Mouse (Mus musculus) heart, embryonic 12.5 days (tissue): Measurements from ENCODE around the gene Gm45208. TPM values are rescaled to one million over a fixed set of nuclear protein-coding genes. Genes with fewer than 3 reads are reported as not detected.

Source experiments
- ATAC-seq: fragments of 200-750 bp; cut with Nextera tagmentation; 2 replicates; pipeline ENCODE4 v1.8.0; 2017; ENCODE audit warnings: moderate TSS enrichment, moderate library complexity; ENCODE audit not compliant: insufficient number of reproducible peaks, low FRiP score
- H3K27ac ChIP-seq: fragments of 300-500 bp; sonication (generic); 2 replicates; pipeline ENCODE4 v1.5.1; 2016; ENCODE audit warnings: mild to moderate bottlenecking, moderate library complexity; ENCODE audit not compliant: poor library complexity, severe bottlenecking
- H3K27me3 ChIP-seq: fragments of 300-500 bp; sonication (generic); replicated peaks from 2 replicates; pipeline ENCODE4 v1.6.1; 2016; ENCODE audit warnings: mild to moderate bottlenecking, moderate library complexity
- H3K36me3 ChIP-seq: fragments of 300-500 bp; sonication (generic); 2 replicates; pipeline ENCODE4 v1.6.1; 2016; ENCODE audit warnings: mild to moderate bottlenecking, moderate library complexity
- H3K4me1 ChIP-seq: fragments of 300-500 bp; sonication (generic); replicated peaks from 2 replicates; pipeline ENCODE4 v1.6.1; 2016; ENCODE audit warnings: mild to moderate bottlenecking
- H3K4me2 ChIP-seq: fragments of 300-500 bp; sonication (generic); 2 replicates; pipeline ENCODE4 v1.6.1; 2016; ENCODE audit warnings: mild to moderate bottlenecking, moderate library complexity
- H3K4me3 ChIP-seq: fragments of 300-500 bp; sonication (generic); 2 replicates; pipeline ENCODE4 v1.5.1; 2016; ENCODE audit warnings: mild to moderate bottlenecking
- H3K9ac ChIP-seq: fragments of 300-500 bp; sonication (generic); 2 replicates; pipeline ENCODE4 v1.6.1; 2016; ENCODE audit warnings: mild to moderate bottlenecking, moderate library complexity
- H3K9me3 ChIP-seq: fragments of 300-500 bp; sonication (generic); replicated peaks from 2 replicates; pipeline ENCODE4 v1.6.1; 2016; ENCODE audit warnings: mild to moderate bottlenecking, moderate library complexity
- WGBS: fragments of 180-500 bp; shearing (Covaris S2); methylation state at CpG from one replicate; pipeline ENCODE4 v1.1.7; 2016; 5-methylcytosine and 5-hydroxymethylcytosine counted together
- polyA plus RNA-seq: library from polyadenylated mRNA; unstranded; fragments of >200 nt; fragmentation: Nextera tagmentation; extraction: Ambion mirVana; gene quantifications from 2 replicates; pipeline ENCODE4 v1.2.1, GENCODE M21; 2016

The Gm45208 gene
- polyA plus RNA-seq, 1 experiment from 2014 or later = not detected

DNA sequence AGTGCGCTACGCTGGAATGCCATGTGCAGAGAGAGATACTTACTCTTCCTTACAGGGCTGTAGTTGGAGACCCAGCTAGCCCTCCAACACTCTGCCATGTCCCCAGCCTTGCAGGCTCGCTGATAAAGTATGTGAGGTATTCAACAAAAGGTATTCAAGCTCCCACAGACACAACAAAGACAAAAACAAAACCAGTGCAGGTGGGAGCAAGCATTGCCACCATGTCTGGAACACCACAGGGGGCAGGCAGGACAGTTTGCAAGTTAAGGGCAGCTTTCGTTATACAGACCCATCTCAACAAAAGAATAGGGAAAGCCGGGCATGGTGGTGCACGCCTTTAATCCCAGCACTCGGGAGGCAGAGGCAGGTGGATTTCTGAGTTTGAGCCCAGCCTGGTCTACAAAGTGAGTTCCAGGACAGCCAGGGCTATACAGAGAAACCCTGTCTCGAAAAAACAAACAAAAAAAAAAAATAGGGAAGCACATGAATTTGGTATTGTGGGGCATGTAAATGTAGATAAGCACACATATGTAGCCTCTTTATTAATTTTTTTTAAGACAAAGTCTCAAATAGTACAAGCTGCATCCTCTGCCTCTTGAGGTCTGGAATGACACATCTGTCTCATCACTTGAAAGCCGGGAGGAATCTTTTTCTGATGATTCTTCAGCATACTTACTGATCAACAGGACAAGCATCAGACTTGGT is 53.6 kb downstream of the Gm45208 start:
- H3K36me3 ChIP-seq = peaks cover 37% of the 10 kb centered on the region
- no peak overlapping the region for H3K4me2 ChIP-seq
- H3K27me3 ChIP-seq = no peaks in the 10 kb centered on the region
- WGBS = 67% methylated on average over 9 of the region's 9 CpGs
- H3K9me3 ChIP-seq = no peaks in the 10 kb centered on the region; the same call in 1 of the 2 replicates
- H3K27ac ChIP-seq = no peak overlapping the region
- no peak overlapping the region for H3K4me3 ChIP-seq
- H3K9ac ChIP-seq = no peak overlapping the region
- ATAC-seq = no peak
- no peaks in the 10 kb centered on the region for H3K4me1 ChIP-seq

DNA sequence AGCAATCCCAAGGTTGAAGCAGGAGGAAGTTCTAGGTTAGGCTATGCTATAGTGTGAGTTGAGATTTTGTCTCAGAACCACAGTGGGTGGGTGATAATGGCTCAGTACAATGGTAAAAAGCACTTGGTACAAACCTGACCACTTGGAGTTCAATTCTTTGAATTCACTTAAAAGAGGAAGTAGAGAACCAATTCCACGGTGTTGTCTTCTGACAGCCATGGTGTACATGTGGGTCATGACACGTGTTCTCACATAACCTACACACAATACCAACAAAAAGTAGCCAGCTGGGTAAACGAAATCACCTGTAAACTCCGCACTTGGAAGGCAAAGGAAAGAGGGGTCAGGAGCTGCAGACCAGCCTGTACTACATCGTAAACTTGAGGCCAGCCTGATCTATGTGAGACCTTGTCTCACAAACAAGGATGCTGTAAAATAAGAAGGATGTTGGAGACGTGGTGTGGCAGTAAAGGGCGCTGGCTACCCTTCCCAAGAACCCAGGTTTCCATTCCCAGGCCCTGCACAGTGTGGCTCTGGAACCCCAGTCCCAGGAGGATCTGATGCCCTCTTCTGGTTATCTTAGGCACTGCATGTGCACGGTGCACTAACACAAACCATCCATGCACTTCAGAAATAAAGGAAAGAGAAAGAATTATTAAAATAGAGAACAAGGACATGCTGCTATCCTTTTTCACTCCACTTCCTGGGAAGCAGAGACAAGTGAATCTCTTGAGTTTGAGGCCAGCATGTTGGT is 54.5 kb downstream of the Gm45208 start:
- Histone ChIP-seq H3K9ac (no peak overlapping the region), H3K4me3 (no peak overlapping the region), H3K27ac (no peak overlapping the region), H3K27me3 (no peaks in the 10 kb centered on the region), H3K4me2 (no peak overlapping the region), H3K9me3 (no peaks in the 10 kb centered on the region; the same call in 1 of the 2 replicates), H3K36me3 (peaks cover 29% of the 10 kb centered on the region), H3K4me1 (no peaks in the 10 kb centered on the region)
- WGBS = 49% methylated on average over 8 of the region's 8 CpGs
- peak; percentile 58; the same call in 1 of the 2 replicates for ATAC-seq

DNA sequence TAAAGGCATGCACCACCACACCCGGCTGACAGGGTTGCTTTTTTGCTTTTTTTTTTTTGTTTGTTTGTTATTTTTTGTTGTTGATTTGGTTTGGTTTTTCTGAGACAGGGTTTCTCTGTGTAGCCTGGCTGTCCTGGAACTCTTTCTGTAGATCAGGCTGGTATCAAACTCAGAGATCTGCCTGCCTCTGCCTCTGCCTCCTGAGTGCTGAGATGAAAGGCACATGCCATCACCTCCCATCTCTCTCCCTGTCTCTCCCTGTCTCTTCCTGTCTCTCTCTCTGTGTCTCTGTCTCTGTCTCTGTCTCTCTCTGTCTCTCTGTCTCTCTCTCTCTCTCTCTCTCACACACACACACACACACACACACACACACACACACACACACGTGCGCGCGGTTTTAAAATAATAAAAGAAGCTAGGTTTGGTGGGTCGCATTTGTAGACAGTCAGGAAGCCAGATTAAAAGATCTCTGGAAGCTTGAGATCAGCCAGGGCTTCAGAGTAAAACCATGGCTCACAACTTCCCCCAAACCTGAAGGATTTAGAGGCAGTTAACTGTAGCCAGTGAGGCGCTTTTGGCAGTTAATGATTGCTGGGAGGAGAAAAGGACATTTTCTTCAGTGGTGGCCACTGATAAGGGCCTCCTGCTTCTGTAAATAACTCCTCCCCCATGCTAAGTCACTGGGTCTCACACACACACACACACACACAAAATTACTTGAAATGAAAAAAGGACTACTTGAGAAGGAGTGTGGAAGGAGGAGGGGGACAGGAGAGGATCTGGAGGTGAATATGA is 56.6 kb downstream of the Gm45208 start:
- Histone ChIP-seq H3K4me2 (no peak overlapping the region), H3K4me1 (no peaks in the 10 kb centered on the region), H3K27ac (no peak overlapping the region), H3K9ac (no peak overlapping the region), H3K27me3 (no peaks in the 10 kb centered on the region), H3K36me3 (peaks cover 9% of the 10 kb centered on the region), H3K9me3 (no peaks in the 10 kb centered on the region; the same call in 1 of the 2 replicates), H3K4me3 (no peak overlapping the region)
- 57% methylated on average over 7 of the region's 7 CpGs for WGBS
- peak; percentile 84 for ATAC-seq

DNA sequence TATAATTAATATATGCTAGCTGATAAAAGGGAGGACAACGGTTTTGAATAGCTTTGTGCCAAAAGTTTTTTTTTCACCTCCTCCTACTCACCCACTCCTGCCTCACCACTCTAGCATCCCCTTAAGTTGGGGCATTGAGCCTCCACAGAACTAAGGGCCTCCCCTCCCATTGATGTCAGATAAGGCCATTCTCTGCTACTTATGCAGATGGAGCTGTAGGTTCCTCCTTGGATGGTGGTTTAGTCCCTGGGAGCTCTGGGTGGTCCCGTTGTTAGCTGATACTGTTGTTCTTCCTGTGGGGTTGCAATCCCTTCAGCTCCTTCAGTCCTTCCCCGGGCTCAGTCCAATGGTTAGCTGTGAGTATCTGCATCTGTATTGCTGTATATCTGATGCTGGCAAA is 57.2 kb downstream of the Gm45208 start:
- peaks cover 4% of the 10 kb centered on the region; the same call in 1 of the 2 replicates for H3K36me3 ChIP-seq
- no peaks in the 10 kb centered on the region for H3K27me3 ChIP-seq
- 10% methylated on average over 3 of the region's 3 CpGs for WGBS
- H3K9me3 ChIP-seq = no peaks in the 10 kb centered on the region; the same call in 1 of the 2 replicates
- no peak overlapping the region for H3K4me2 ChIP-seq
- H3K4me3 ChIP-seq = no peak overlapping the region
- ATAC-seq = no peak
- no peaks in the 10 kb centered on the region for H3K4me1 ChIP-seq
- no peak overlapping the region for H3K27ac ChIP-seq
- H3K9ac ChIP-seq = no peak overlapping the region

Other genes starting within 250 kb of the Gm45208 start
- 0.10 TPM in 1 of 2 replicates, not detected in the other for gene Foxp3, start 148.6 kb upstream of the Gm45208 start, polyA plus RNA-seq
- 2.9 and 3.2 TPM in 2 replicates for gene Ppp1r3f, start 148.0 kb upstream of the Gm45208 start, polyA plus RNA-seq
- gene Ccdc22, start 116.7 kb upstream of the Gm45208 start, polyA plus RNA-seq = 19.4 and 20.2 TPM in 2 replicates
- gene Cacna1f, start 115.2 kb upstream of the Gm45208 start, polyA plus RNA-seq = not detected in 2 replicates
- 0.63 and 0.94 TPM in 2 replicates for gene Syp, start 83.8 kb upstream of the Gm45208 start, polyA plus RNA-seq
- gene Prickle3, start 65.0 kb upstream of the Gm45208 start, polyA plus RNA-seq = 6.6 and 6.8 TPM in 2 replicates
- 147 and 155 TPM in 2 replicates for gene Plp2, start 50.9 kb upstream of the Gm45208 start, polyA plus RNA-seq
- gene Magix, start 41.0 kb upstream of the Gm45208 start, polyA plus RNA-seq = 0.18 TPM in 2 replicates
- gene Gpkow, start 25.1 kb upstream of the Gm45208 start, polyA plus RNA-seq = 35.5 and 36.4 TPM in 2 replicates
- 21.6 and 22.4 TPM in 2 replicates for gene Wdr45, start 7.9 kb upstream of the Gm45208 start, polyA plus RNA-seq
- gene Praf2, start 6.2 kb downstream of the Gm45208 start, polyA plus RNA-seq = 43.5 and 44.3 TPM in 2 replicates
- gene Ccdc120, start 28.7 kb downstream of the Gm45208 start, polyA plus RNA-seq = 6.6 and 8.2 TPM in 2 replicates
- gene Tfe3, start 40.3 kb downstream of the Gm45208 start, polyA plus RNA-seq = 22.3 TPM in 2 replicates
- 32.0 and 32.2 TPM in 2 replicates for gene Gripap1, start 67.5 kb downstream of the Gm45208 start, polyA plus RNA-seq
- gene Kcnd1, start 100.0 kb downstream of the Gm45208 start, polyA plus RNA-seq = 1.4 and 1.9 TPM in 2 replicates
- 41.1 and 41.2 TPM in 2 replicates for gene Otud5, start 119.1 kb downstream of the Gm45208 start, polyA plus RNA-seq
- 6.4 and 6.8 TPM in 2 replicates for gene Pim2, start 156.0 kb downstream of the Gm45208 start, polyA plus RNA-seq
- 25.9 and 26.8 TPM in 2 replicates for gene Slc35a2, start 161.8 kb downstream of the Gm45208 start, polyA plus RNA-seq
- 83.8 and 91.4 TPM in 2 replicates for gene Pqbp1, start 177.0 kb downstream of the Gm45208 start, polyA plus RNA-seq
- 117 and 130 TPM in 2 replicates for gene Timm17b, start 177.1 kb downstream of the Gm45208 start, polyA plus RNA-seq
- not detected in 2 replicates for gene Gm10491, start 185.6 kb downstream of the Gm45208 start, polyA plus RNA-seq
- gene Gm10490, start 187.3 kb downstream of the Gm45208 start, polyA plus RNA-seq = not detected in 2 replicates
- 0.39 and 0.40 TPM in 2 replicates for gene Pcsk1n, start 197.6 kb downstream of the Gm45208 start, polyA plus RNA-seq
- not detected in 2 replicates for gene Eras, start 206.4 kb downstream of the Gm45208 start, polyA plus RNA-seq
- 30.9 and 32.9 TPM in 2 replicates for gene Hdac6, start 225.6 kb downstream of the Gm45208 start, polyA plus RNA-seq